Comparison of ENCODE assay signal across 10 mouse cellular contexts in genomic region chr4:125729305-125730220, GRCm38 (mm10).
DNase-seq lines count a peak whose midpoint lies in the region; ATAC-seq lines count a peak whose summit lies in the region.
"Had no signal": no experiment of that assay in that cellular context is flagged by ENCODE, and none has a peak within 500 bp of the region (broad histone marks: within the 10 kb centered on the region; RNA-seq: fewer than 3 reads in every experiment).

No protein-coding gene starts in this region.

- peaks cover 3% of the 10 kb centered on the region; the same call in 1 of the 2 replicates for H3K4me1 ChIP-seq in intestine, embryonic 14.5 days (replicated peaks; ENCODE audit: control insufficient read depth, insufficient read depth, low read length)
- no peaks in the 10 kb centered on the region for H3K4me1 ChIP-seq in intestine, embryonic 16.5 days (ENCODE audit: control insufficient read depth, insufficient read depth, low read length)
- peaks cover 42% of the 10 kb centered on the region for H3K4me1 ChIP-seq in hindbrain, embryonic 12.5 days
- H3K4me1 ChIP-seq: liver, embryonic 13.5 days had no signal

- no peak overlapping the region for H3K27ac ChIP-seq in intestine, embryonic 14.5 days (ENCODE audit: low read depth)
- H3K27ac ChIP-seq in intestine, embryonic 16.5 days (ENCODE audit: low read length): no peak overlapping the region
- H3K27ac ChIP-seq in hindbrain, embryonic 12.5 days: peak overlapping the region; percentile 89
- H3K27ac ChIP-seq: liver, embryonic 13.5 days had no signal

- H3K4me2 ChIP-seq in intestine, embryonic 14.5 days (ENCODE audit: low read length): peak overlapping the region; percentile 36
- H3K4me2 ChIP-seq in intestine, embryonic 16.5 days (ENCODE audit: low read depth, low read length): no peak overlapping the region
- H3K4me2 ChIP-seq in hindbrain, embryonic 12.5 days (replicated peaks): peak overlapping the region; percentile 53
- H3K4me2 ChIP-seq: liver, embryonic 13.5 days had no signal

- no peaks in the 10 kb centered on the region for H3K9me3 ChIP-seq in intestine, embryonic 14.5 days (ENCODE audit: control insufficient read depth, low read length)
- H3K9me3 ChIP-seq in intestine, embryonic 16.5 days (ENCODE audit: control insufficient read depth, low read length): no peaks in the 10 kb centered on the region
- no peaks in the 10 kb centered on the region for H3K9me3 ChIP-seq in hindbrain, embryonic 12.5 days (replicated peaks)
- H3K9me3 ChIP-seq: liver, embryonic 13.5 days had no signal

- DNase-seq in intestine, embryonic 14.5 days (ENCODE audit: low spot score): peak; percentile 60
- DNase-seq in embryo, embryonic 10.5 days (ENCODE audit: low spot score): peak; percentile 83
- peak; percentile 69 for DNase-seq in neural tube, embryonic 10.5 days (ENCODE audit: extremely low spot score, low spot score)
- DNase-seq in spleen, adult 18-20 months: no peak
- DNase-seq in ovary, postnatal 14 days (ENCODE audit: low spot score): no peak
- no peak for DNase-seq in thymus, postnatal 25 days
- DNase-seq: liver, embryonic 13.5 days; thymus, postnatal 36 days had no signal

- no peak overlapping the region for H3K9ac ChIP-seq in intestine, embryonic 14.5 days (ENCODE audit: low read length)
- H3K9ac ChIP-seq in intestine, embryonic 16.5 days (ENCODE audit: low read depth, low read length): no peak overlapping the region
- peak overlapping the region; percentile 42 for H3K9ac ChIP-seq in hindbrain, embryonic 12.5 days
- H3K9ac ChIP-seq: liver, embryonic 13.5 days had no signal

- H3K36me3 ChIP-seq in intestine, embryonic 14.5 days (ENCODE audit: control insufficient read depth, insufficient read depth, low read length): no peaks in the 10 kb centered on the region
- H3K36me3 ChIP-seq in intestine, embryonic 16.5 days (ENCODE audit: control insufficient read depth, insufficient read depth, low read length): no peaks in the 10 kb centered on the region
- no peaks in the 10 kb centered on the region for H3K36me3 ChIP-seq in hindbrain, embryonic 12.5 days
- H3K36me3 ChIP-seq: liver, embryonic 13.5 days had no signal

- H3K27me3 ChIP-seq in intestine, embryonic 14.5 days (replicated peaks; ENCODE audit: control insufficient read depth, insufficient read depth, low read length): peaks cover 41% of the 10 kb centered on the region
- peaks cover 30% of the 10 kb centered on the region for H3K27me3 ChIP-seq in intestine, embryonic 16.5 days (replicated peaks; ENCODE audit: control insufficient read depth, insufficient read depth, low read length)
- H3K27me3 ChIP-seq in hindbrain, embryonic 12.5 days: peaks cover 43% of the 10 kb centered on the region

- 6% methylated on average over 38 of the region's 38 CpGs for WGBS in intestine, embryonic 14.5 days
- WGBS in intestine, embryonic 16.5 days: 7% methylated on average over 38 of the region's 38 CpGs
- 2% methylated on average over 38 of the region's 38 CpGs for WGBS in hindbrain, embryonic 12.5 days

- no peak overlapping the region for H3K4me3 ChIP-seq in intestine, embryonic 14.5 days (ENCODE audit: low read depth, low read length)
- H3K4me3 ChIP-seq in intestine, embryonic 16.5 days (ENCODE audit: low read length): no peak overlapping the region
- peak overlapping the region; percentile 28 for H3K4me3 ChIP-seq in hindbrain, embryonic 12.5 days
- H3K4me3 ChIP-seq: liver, embryonic 13.5 days had no signal

- 0 out of 2 replicates have a peak, but pooled peaks have one; percentile 43 for ATAC-seq in intestine, embryonic 14.5 days (replicated peaks; ENCODE audit: low FRiP score, low TSS enrichment, low read depth)
- no peak for ATAC-seq in intestine, embryonic 16.5 days
- ATAC-seq in hindbrain, embryonic 12.5 days (ENCODE audit: low FRiP score): peak; percentile 89

Comparison
In these comparisons a context has a peak if more than half of its experiments do, and no peak if none do; other contexts are left out.
1. DNase-seq: peak in intestine, embryonic 14.5 days (single experiment), embryo, embryonic 10.5 days (single experiment) and neural tube, embryonic 10.5 days (single experiment); none in spleen, adult 18-20 months (0 of 2), ovary, postnatal 14 days (single experiment) and thymus, postnatal 25 days (single experiment).